Mouse (Mus musculus) kidney, embryonic 15.5 days (tissue): ENCODE results near the gene D630003M21Rik. TPM values are rescaled to one million over a fixed set of nuclear protein-coding genes. Genes with fewer than 3 reads are reported as not detected.
A peak's percentile ranks its signal among the peaks of the same experiment; 100 is the strongest.

Experiments used
- ATAC-seq: fragments of 200-750 bp; cut with Nextera tagmentation; replicated peaks from 2 replicates; pipeline ENCODE4 v1.8.0; 2017; ENCODE audit warnings: moderate TSS enrichment; ENCODE audit not compliant: low FRiP score
- H3K27ac ChIP-seq: fragments of 300-500 bp; sonication (generic); 2 replicates; pipeline ENCODE4 v1.5.1; 2015; ENCODE audit warnings: mild to moderate bottlenecking, inconsistent platforms
- H3K27me3 ChIP-seq: fragments of 300-500 bp; sonication (generic); 2 replicates; pipeline ENCODE4 v1.6.1; 2015; ENCODE audit warnings: inconsistent platforms
- H3K36me3 ChIP-seq: fragments of 300-500 bp; sonication (generic); 2 replicates; pipeline ENCODE4 v1.6.1; 2015; ENCODE audit warnings: inconsistent platforms
- H3K4me1 ChIP-seq: fragments of 300-500 bp; sonication (generic); 2 replicates; pipeline ENCODE4 v1.6.1; 2015; ENCODE audit warnings: inconsistent platforms
- H3K4me2 ChIP-seq: fragments of 300-500 bp; sonication (generic); 2 replicates; pipeline ENCODE4 v1.6.1; 2015; ENCODE audit warnings: moderate library complexity, mild to moderate bottlenecking, inconsistent platforms
- H3K4me3 ChIP-seq: fragments of 300-500 bp; sonication (generic); replicated peaks from 2 replicates; pipeline ENCODE4 v1.5.1; 2015; ENCODE audit warnings: mild to moderate bottlenecking, inconsistent platforms
- H3K9ac ChIP-seq: fragments of 300-500 bp; sonication (generic); 2 replicates; pipeline ENCODE4 v1.6.1; 2015; ENCODE audit warnings: mild to moderate bottlenecking, inconsistent platforms
- H3K9me3 ChIP-seq: fragments of 300-500 bp; sonication (generic); replicated peaks from 2 replicates; pipeline ENCODE4 v1.6.1; 2016; ENCODE audit warnings: inconsistent platforms
- WGBS: fragments of 180-500 bp; shearing (Covaris S2); methylation state at CpG from one replicate; pipeline ENCODE4 v1.1.7; 2015; ENCODE audit warnings: mixed read lengths; 5-methylcytosine and 5-hydroxymethylcytosine counted together
- polyA plus RNA-seq: library from polyadenylated mRNA; unstranded; fragments of >200 nt; fragmentation: Nextera tagmentation; extraction: Ambion mirVana; gene quantifications from 2 replicates; pipeline ENCODE4 v1.2.1, GENCODE M21; 2015

Gene D630003M21Rik
- polyA plus RNA-seq, 1 experiment from 2014 or later = 7.7 TPM

DNA sequence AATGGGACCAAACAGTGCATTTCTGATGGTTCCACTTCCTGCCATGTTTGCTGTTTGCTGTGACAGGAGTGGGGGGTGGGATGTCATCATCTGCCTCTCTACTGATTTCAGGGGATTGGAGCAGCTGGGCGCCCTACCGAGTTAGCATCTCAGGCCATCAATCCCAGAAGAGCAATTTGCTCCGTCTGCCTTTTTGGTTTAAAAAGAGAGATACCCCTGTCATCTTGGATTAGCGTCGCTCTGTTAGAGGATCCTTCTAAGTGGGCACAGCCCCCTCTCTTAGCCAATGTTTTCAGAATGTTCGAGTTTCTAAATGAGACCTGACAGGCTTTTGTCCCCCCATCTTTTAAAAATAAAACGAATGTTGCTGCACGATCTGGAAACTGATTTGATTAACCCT, 71.4 kb downstream of the D630003M21Rik start:
- H3K27me3 ChIP-seq = no peaks in the 10 kb centered on the region
- H3K4me1 ChIP-seq = peaks cover 37% of the 10 kb centered on the region
- no peak overlapping the region for H3K4me2 ChIP-seq
- no peaks in the 10 kb centered on the region for H3K36me3 ChIP-seq
- H3K4me3 ChIP-seq = no peak overlapping the region
- no peak overlapping the region for H3K27ac ChIP-seq
- H3K9ac ChIP-seq = no peak overlapping the region
- H3K9me3 ChIP-seq = no peaks in the 10 kb centered on the region
- ATAC-seq = no peak
- WGBS = 72% methylated on average over 8 of the region's 8 CpGs

DNA sequence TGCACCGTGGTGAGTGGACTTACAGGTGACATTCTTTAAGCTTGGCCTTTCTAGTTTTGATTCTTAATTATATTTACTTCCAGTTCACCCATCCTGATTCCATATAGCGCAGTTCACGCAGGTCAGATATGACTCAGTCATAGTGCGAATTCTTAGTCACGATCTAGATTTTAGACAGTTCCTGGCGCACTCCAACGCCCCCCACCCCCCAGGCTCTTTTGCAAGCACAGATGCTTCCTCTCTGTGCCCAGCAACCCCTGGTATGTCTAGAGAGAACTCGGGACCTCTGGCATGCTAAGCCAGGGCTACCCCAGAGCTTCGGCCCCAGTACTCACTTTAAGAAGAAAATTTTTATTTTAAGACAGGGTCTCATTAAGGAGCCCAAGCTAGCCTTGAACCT, 72.5 kb downstream of the D630003M21Rik start:
- Histone ChIP-seq H3K27me3 (no peaks in the 10 kb centered on the region), H3K4me1 (peaks cover 40% of the 10 kb centered on the region), H3K4me2 (no peak overlapping the region), H3K9me3 (no peaks in the 10 kb centered on the region), H3K4me3 (no peak overlapping the region), H3K9ac (no peak overlapping the region), H3K27ac (no peak overlapping the region), H3K36me3 (no peaks in the 10 kb centered on the region)
- WGBS = 88% methylated on average over 9 of the region's 9 CpGs
- no peak for ATAC-seq

DNA sequence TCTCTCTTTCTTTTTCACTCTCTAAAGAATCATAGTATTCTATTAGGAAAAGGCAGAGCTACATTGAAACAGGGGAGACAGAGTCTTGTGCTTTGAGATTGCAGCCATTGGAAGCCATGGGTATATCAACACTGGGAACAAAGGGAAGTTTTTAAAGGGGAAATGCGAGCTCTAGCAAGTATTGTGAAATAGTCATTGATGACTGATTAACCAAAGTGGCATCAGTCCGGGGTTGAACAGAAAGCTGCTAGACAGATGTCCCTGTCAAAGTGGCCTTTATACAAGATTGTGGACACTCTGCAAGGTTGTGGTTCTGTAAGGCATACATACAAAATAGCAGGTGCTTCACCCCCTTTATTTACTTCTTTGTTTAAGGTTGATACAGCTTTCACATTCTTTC, 73.4 kb downstream of the D630003M21Rik start:
- Histone ChIP-seq H3K4me2 (no peak overlapping the region), H3K27ac (no peak overlapping the region), H3K9me3 (0 out of 2 replicates have a peak, but pooled peaks cover 4% of the 10 kb centered on the region), H3K4me1 (peaks cover 40% of the 10 kb centered on the region), H3K9ac (no peak overlapping the region), H3K27me3 (no peaks in the 10 kb centered on the region), H3K36me3 (no peaks in the 10 kb centered on the region), H3K4me3 (no peak overlapping the region)
- 63% methylated on average over 2 of the region's 2 CpGs for WGBS
- ATAC-seq = no peak

DNA sequence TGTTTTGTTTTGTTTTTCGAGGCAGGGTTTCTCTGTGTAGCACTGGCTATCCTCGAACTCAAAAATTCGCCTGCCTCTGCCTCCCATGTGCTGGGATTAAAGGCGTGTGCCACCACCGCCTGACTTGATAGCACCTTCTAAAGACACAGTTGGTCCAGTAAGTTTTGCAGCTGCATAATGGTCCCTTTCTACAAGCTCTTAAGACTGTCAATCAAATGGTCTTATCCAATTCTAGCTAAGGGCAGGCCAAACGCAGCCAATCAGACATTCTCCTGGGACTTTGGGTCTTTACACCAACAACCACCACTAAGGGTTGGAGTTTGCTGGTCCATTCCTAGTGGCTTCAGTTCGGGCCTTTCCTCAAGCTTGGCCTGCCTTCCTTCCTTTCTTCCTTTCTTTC, 73.9 kb downstream of the D630003M21Rik start:
- Histone ChIP-seq H3K27me3 (no peaks in the 10 kb centered on the region), H3K9me3 (0 out of 2 replicates have a peak, but pooled peaks cover 4% of the 10 kb centered on the region), H3K27ac (no peak overlapping the region), H3K4me3 (no peak overlapping the region), H3K9ac (no peak overlapping the region), H3K4me1 (peaks cover 35% of the 10 kb centered on the region), H3K36me3 (no peaks in the 10 kb centered on the region), H3K4me2 (no peak overlapping the region)
- no peak for ATAC-seq
- WGBS = 90% methylated on average over 7 of the region's 7 CpGs

GRCm38 (mm10) chr2:158154641-158155040, 74.4 kb downstream of the D630003M21Rik start:
- Histone ChIP-seq H3K9me3 (0 out of 2 replicates have a peak, but pooled peaks cover 4% of the 10 kb centered on the region), H3K36me3 (no peaks in the 10 kb centered on the region), H3K27me3 (no peaks in the 10 kb centered on the region), H3K9ac (no peak overlapping the region), H3K4me2 (no peak overlapping the region), H3K27ac (no peak overlapping the region), H3K4me3 (no peak overlapping the region), H3K4me1 (peaks cover 31% of the 10 kb centered on the region)
- no peak for ATAC-seq
- 50% methylated on average over 8 of the region's 8 CpGs for WGBS

- peak; percentile 54 for ATAC-seq
- no peaks in the 10 kb centered on the region for H3K27me3 ChIP-seq
- H3K36me3 ChIP-seq = no peaks in the 10 kb centered on the region
- whole genome bisulfite sequencing = 1% methylated on average over 22 of the region's 22 CpGs
- H3K27ac ChIP-seq = peak overlapping the region; percentile 72
- H3K4me3 ChIP-seq = peak overlapping the region; percentile 45
- H3K9me3 ChIP-seq = 0 out of 2 replicates have a peak, but pooled peaks cover 4% of the 10 kb centered on the region
- peaks cover 27% of the 10 kb centered on the region for H3K4me1 ChIP-seq
- peak overlapping the region; percentile 38 for H3K9ac ChIP-seq
- peak overlapping the region; percentile 82 for H3K4me2 ChIP-seq
Observed at GRCm38 (mm10) chr2:158153728-158154343, 75.2 kb downstream of the D630003M21Rik start.

GRCm38 (mm10) chr2:158152685-158153309, 76.2 kb downstream of the D630003M21Rik start:
- H3K4me1 ChIP-seq = peaks cover 27% of the 10 kb centered on the region
- H3K4me2 ChIP-seq = no peak overlapping the region
- 0 out of 2 replicates have a peak, but pooled peaks cover 4% of the 10 kb centered on the region for H3K9me3 ChIP-seq
- 0 out of 2 replicates have a peak overlapping the region, but pooled peaks have one; percentile 27 for H3K27ac ChIP-seq
- H3K36me3 ChIP-seq = no peaks in the 10 kb centered on the region
- 50% methylated on average over 6 of the region's 6 CpGs for WGBS
- no peaks in the 10 kb centered on the region for H3K27me3 ChIP-seq
- no peak overlapping the region for H3K4me3 ChIP-seq
- no peak overlapping the region for H3K9ac ChIP-seq
- peak; percentile 63 for ATAC-seq

GRCm38 (mm10) chr2:158151077-158151476, 77.9 kb downstream of the D630003M21Rik start:
- Histone ChIP-seq H3K27ac (no peak overlapping the region), H3K36me3 (no peaks in the 10 kb centered on the region), H3K9me3 (0 out of 2 replicates have a peak, but pooled peaks cover 4% of the 10 kb centered on the region), H3K9ac (no peak overlapping the region), H3K27me3 (no peaks in the 10 kb centered on the region), H3K4me2 (no peak overlapping the region), H3K4me3 (no peak overlapping the region), H3K4me1 (peaks cover 30% of the 10 kb centered on the region)
- 97% methylated on average over 3 of the region's 3 CpGs for WGBS
- ATAC-seq = no peak

GRCm38 (mm10) chr2:158146971-158147370, 82.1 kb downstream of the D630003M21Rik start:
- Histone ChIP-seq H3K4me3 (no peak overlapping the region), H3K4me1 (peaks cover 40% of the 10 kb centered on the region), H3K9ac (no peak overlapping the region), H3K36me3 (no peaks in the 10 kb centered on the region), H3K4me2 (no peak overlapping the region), H3K27ac (no peak overlapping the region), H3K9me3 (0 out of 2 replicates have a peak, but pooled peaks cover 4% of the 10 kb centered on the region), H3K27me3 (0 out of 2 replicates have a peak, but pooled peaks cover 4% of the 10 kb centered on the region)
- 89% methylated on average over 8 of the region's 8 CpGs for WGBS
- no peak for ATAC-seq

- no peaks in the 10 kb centered on the region for H3K36me3 ChIP-seq
- 0 out of 2 replicates have a peak, but pooled peaks cover 4% of the 10 kb centered on the region for H3K27me3 ChIP-seq
- H3K9me3 ChIP-seq = 0 out of 2 replicates have a peak, but pooled peaks cover 4% of the 10 kb centered on the region
- under 1% methylated on average over 33 of the region's 33 CpGs for WGBS
- peak; percentile 83 for ATAC-seq
- H3K4me2 ChIP-seq = peak within 1 kb of the TSS; percentile 86
- H3K27ac ChIP-seq = no peak within 1 kb of the TSS
- peak within 1 kb of the TSS; percentile 55 for H3K4me3 ChIP-seq
- H3K9ac ChIP-seq = peak within 1 kb of the TSS; percentile 60
- H3K4me1 ChIP-seq = peaks cover 47% of the 10 kb centered on the region
Observed at GRCm38 (mm10) chr2:158146223-158146622, 82.8 kb downstream of the D630003M21Rik start, which contains the start of gene Tgm2. Gene Tgm2 (minus strand): TSS chr2:158146436.

- no peak overlapping the region for H3K27ac ChIP-seq
- 0 out of 2 replicates have a peak, but pooled peaks cover 4% of the 10 kb centered on the region for H3K27me3 ChIP-seq
- peaks cover 53% of the 10 kb centered on the region for H3K4me1 ChIP-seq
Observed at GRCm38 (mm10) chr2:158145528-158146065, 83.4 kb downstream of the D630003M21Rik start.

More at GRCm38 (mm10) chr2:158145528-158146065, 83.4 kb downstream of the D630003M21Rik start:
- Histone ChIP-seq H3K4me3 (peak overlapping the region; percentile 55), H3K9ac (peak overlapping the region; percentile 60), H3K9me3 (no peaks in the 10 kb centered on the region), H3K4me2 (peak overlapping the region; percentile 86), H3K36me3 (no peaks in the 10 kb centered on the region)
- ATAC-seq = no peak; the same call in 1 of the 2 replicates
- 73% methylated on average over 5 of the region's 5 CpGs for WGBS
